Mouse (Mus musculus): ENCODE data around the gene Tomm34. TPM values are rescaled to one million over a fixed set of nuclear protein-coding genes. Genes with fewer than 3 reads are reported as not detected.

Gene Tomm34
- 10 to 100 TPM; 62.5 to 65.0 TPM for total RNA-seq (2021)

- peak; percentile 85 to 90 for DNase-seq (ENCODE audit: low spot score in 2 of 2)
- intact Hi-C loops (cut with DNase I), result loop anchor here (2.0 kb wide), 1 partner anchor 76 kb away; the partner anchor contains the start of gene Ywhab
Measured at GRCm38 (mm10) chr2:164070765-164071436, at the start of gene Tomm34. Gene Tomm34, minus strand, starts transcription at chr2:164071169.

DNA sequence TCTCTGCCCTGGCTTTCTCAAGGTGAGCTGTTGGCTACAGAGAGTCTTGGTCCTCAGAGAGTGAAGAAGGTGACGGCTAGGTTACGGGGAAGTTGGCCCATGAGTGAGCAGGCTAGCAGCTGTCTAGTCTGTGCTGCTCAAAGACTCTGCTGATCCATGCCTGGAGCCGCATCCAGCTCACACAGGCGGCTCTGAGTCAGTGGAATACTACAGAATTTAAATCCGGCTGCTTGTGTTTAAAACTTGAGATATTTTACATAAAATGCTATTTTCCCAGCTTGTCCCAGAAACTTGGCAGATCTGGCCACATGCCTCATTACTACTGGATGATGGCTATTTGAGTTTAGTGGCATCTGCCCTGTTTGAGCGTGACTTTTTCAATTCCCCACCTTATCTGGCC lies 48.5 kb upstream of the Tomm34 start:
- intact Hi-C loops (cut with DNase I), result no loop called here

GRCm38 (mm10) chr2:164115531-164115930 lies 44.6 kb upstream of the Tomm34 start:
- no peak for DNase-seq (ENCODE audit: low spot score in 2 of 2)
- intact Hi-C loops (cut with DNase I), result no loop called here

More for the DNA sequence above, 48.5 kb upstream of the Tomm34 start:
- DNase-seq (ENCODE audit: low spot score in 2 of 2), result peak in 1 of 2 experiments; percentile 81

DNA sequence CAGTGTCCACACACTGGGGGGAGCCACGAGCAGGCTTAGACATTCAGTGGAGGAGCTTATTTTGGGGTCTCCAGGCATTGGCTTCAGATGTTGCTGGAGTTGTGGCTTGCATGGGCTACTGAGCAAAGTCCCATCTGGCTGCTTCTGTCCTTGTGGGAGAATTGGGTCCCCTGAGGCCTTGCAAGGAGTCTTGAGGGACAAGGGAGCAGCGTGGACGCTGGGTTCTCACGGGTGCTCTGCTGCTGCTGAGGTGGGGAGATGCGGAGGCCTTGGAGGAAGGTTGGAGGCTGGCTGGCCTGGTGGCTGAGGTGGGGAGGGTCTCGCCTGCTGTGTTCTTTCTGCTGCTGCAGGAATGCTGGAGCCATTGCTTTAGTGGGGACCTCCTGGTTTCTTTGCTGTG lies 43.1 kb upstream of the Tomm34 start:
- intact Hi-C loops (cut with DNase I), result no loop called here
- no peak for DNase-seq (ENCODE audit: low spot score in 2 of 2)

DNA sequence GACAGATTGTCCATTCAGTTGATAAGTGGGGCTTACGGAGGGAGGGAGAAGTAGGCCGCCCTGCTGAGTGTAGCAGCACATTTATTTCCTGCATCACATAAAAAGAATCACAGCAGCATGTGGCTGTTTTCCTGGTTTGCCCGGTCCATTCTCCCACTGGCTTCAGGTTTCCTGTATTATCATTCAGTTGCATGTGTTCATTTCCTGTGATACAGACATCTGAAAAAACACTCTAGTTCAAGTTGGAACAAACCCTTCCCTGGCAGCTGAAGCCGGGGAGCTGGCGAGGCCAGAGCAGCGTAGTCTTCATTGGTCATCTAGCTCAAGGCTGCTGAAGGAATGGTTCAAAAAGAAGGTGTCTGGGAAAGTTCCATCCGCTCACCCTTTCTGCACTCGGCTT lies 40.6 kb upstream of the Tomm34 start:
- intact Hi-C loops (cut with DNase I), result no loop called here
- DNase-seq (ENCODE audit: low spot score in 2 of 2), result no peak

GRCm38 (mm10) chr2:164108501-164108900 lies 37.5 kb upstream of the Tomm34 start:
- intact Hi-C loops (cut with DNase I), result no loop called here
- no peak for DNase-seq (ENCODE audit: low spot score in 2 of 2)

GRCm38 (mm10) chr2:164107125-164107874 lies 36.3 kb upstream of the Tomm34 start:
- intact Hi-C loops (cut with DNase I), result no loop called here
- no peak for DNase-seq (ENCODE audit: low spot score in 2 of 2)

GRCm38 (mm10) chr2:164106287-164107035 lies 35.5 kb upstream of the Tomm34 start:
- DNase-seq (ENCODE audit: low spot score in 2 of 2), result no peak
- intact Hi-C loops (cut with DNase I), result no loop called here

- DNase-seq (ENCODE audit: low spot score in 2 of 2), result peak; percentile 66 to 69
- intact Hi-C loops (cut with DNase I), result loop anchor here (1.0 to 5.0 kb wide), 3 partner anchors 244 to 306 kb away; partner anchors contain the start of gene Slpi
Measured at GRCm38 (mm10) chr2:164103501-164103900, 32.5 kb upstream of the Tomm34 start.

DNA sequence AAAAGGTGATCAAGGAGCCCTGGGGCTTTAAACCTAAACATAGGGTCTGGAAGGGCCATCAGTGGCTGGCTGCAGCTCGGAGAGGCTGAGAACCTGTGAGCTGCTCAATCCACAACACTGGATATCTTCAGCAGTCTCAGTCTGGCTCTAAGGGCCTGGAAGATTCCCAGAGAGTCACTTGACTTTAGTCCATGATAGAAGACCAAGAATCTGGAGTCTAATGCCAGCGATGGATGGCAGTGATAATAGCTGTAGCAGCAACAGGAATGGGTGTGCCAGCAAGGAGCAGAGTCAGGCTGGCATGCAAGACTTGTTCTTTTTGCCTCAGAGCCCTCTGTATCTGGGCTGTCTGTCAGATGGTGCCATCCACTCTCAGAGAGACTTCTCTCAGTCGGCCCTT lies 31.4 kb upstream of the Tomm34 start:
- intact Hi-C loops (cut with DNase I), result loop anchor here (2.0 to 5.0 kb wide), 2 partner anchors 245 to 286 kb away; partner anchors contain the start of gene Slpi
- no peak for DNase-seq (ENCODE audit: low spot score in 2 of 2)

GRCm38 (mm10) chr2:164101936-164102335 lies 31.0 kb upstream of the Tomm34 start:
- intact Hi-C loops (cut with DNase I), result loop anchor here (2.0 to 5.0 kb wide), 2 partner anchors 245 to 287 kb away; partner anchors contain the start of gene Slpi

GRCm38 (mm10) chr2:164098603-164099250 lies 27.8 kb upstream of the Tomm34 start:
- peak; percentile 38 to 80 for DNase-seq (ENCODE audit: low spot score in 2 of 2)

More at GRCm38 (mm10) chr2:164101936-164102335, 31.0 kb upstream of the Tomm34 start:
- no peak for DNase-seq (ENCODE audit: low spot score in 2 of 2)

GRCm38 (mm10) chr2:164094152-164094551 lies 23.2 kb upstream of the Tomm34 start:
- intact Hi-C loops (cut with DNase I), result no loop called here
- no peak for DNase-seq (ENCODE audit: low spot score in 2 of 2)

More at GRCm38 (mm10) chr2:164098603-164099250, 27.8 kb upstream of the Tomm34 start:
- intact Hi-C loops (cut with DNase I), result no loop called here

GRCm38 (mm10) chr2:164089508-164089907 lies 18.5 kb upstream of the Tomm34 start:
- intact Hi-C loops (cut with DNase I), result no loop called here
- DNase-seq (ENCODE audit: low spot score in 2 of 2), result no peak

- intact Hi-C loops (cut with DNase I), result no loop called here
Measured at GRCm38 (mm10) chr2:164087416-164088017, 16.5 kb upstream of the Tomm34 start.

GRCm38 (mm10) chr2:164084342-164084700 lies 13.4 kb upstream of the Tomm34 start:
- DNase-seq (ENCODE audit: low spot score in 2 of 2), result no peak
- intact Hi-C loops (cut with DNase I), result no loop called here

More at GRCm38 (mm10) chr2:164087416-164088017, 16.5 kb upstream of the Tomm34 start:
- DNase-seq (ENCODE audit: low spot score in 2 of 2), result no peak

DNA sequence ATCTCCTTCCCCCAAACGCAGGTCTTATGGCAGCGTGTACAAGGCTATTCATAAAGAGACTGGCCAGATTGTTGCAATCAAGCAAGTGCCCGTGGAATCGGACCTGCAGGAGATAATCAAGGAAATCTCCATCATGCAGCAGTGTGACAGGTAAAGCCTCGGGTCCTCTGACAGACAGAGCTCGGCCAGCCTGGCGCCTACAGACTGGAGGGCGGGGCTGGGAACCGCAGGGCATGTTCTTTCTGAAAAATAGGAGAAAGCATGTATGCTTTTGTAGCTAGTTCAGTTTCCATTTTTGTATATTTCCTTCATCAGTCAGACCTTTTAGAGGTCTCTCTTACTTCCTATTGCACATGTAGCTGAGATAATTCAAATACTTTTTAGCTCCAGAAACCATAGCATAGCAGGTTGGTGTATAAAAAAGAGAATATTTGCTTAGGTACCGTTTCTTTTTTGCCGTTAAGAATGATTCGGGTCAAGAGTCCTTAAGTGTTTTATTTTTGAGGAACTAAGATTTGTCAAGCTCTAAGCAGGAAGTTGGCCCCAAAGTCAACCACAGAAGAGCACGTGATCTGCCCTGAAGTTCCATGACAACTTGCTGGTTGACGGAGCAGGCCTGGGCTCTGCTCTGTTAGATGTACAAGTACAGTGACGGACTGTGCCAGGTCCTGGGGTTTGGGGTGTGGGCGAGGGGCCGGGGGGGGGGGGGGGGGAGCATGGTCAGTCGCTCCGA lies 12.8 kb upstream of the Tomm34 start:
- DNase-seq (ENCODE audit: low spot score in 2 of 2), result peak in 1 of 2 experiments; percentile 21
- intact Hi-C loops (cut with DNase I), result no loop called here

- intact Hi-C loops (cut with DNase I), result no loop called here
- no peak for DNase-seq (ENCODE audit: low spot score in 2 of 2)
Measured at GRCm38 (mm10) chr2:164082175-164082574, 11.2 kb upstream of the Tomm34 start.
